25 mouse cellular contexts compared by ENCODE assay signal in genomic region chr5:98617416-98617815, GRCm38 (mm10).
A peak's percentile ranks its signal among the peaks of the same experiment; 100 is the strongest.
DNase-seq lines count a peak whose midpoint lies in the region; ATAC-seq lines count a peak whose summit lies in the region.
"Had no signal": no experiment of that assay in that cellular context is flagged by ENCODE, and none has a peak within 500 bp of the region (broad histone marks: within the 10 kb centered on the region; RNA-seq: fewer than 3 reads in every experiment).

No protein-coding gene starts in this region.

- H3K27me3 ChIP-seq in kidney, embryonic 15.5 days = no peaks in the 10 kb centered on the region
- no peaks in the 10 kb centered on the region for H3K27me3 ChIP-seq in kidney, embryonic 14.5 days (ENCODE audit: control insufficient read depth, insufficient read depth, low read length)
- H3K27me3 ChIP-seq: embryonic facial prominence, embryonic 15.5 days; hindbrain, embryonic 12.5 days; hindbrain, embryonic 15.5 days; Patski had no signal

- H3K9me3 ChIP-seq in kidney, embryonic 15.5 days (replicated peaks) = no peaks in the 10 kb centered on the region
- H3K9me3 ChIP-seq in kidney, embryonic 14.5 days (ENCODE audit: control insufficient read depth, low read length) = no peaks in the 10 kb centered on the region
- H3K9me3 ChIP-seq: embryonic facial prominence, embryonic 15.5 days; hindbrain, embryonic 12.5 days; hindbrain, embryonic 15.5 days had no signal

- 0 out of 2 replicates have a peak overlapping the region, but pooled peaks have one; percentile 2 for H3K27ac ChIP-seq in kidney, embryonic 15.5 days
- no peak overlapping the region for H3K27ac ChIP-seq in kidney, embryonic 14.5 days (ENCODE audit: low read depth, low read length)
- H3K27ac ChIP-seq: embryonic facial prominence, embryonic 15.5 days; gastrocnemius, adult 2 months; hindbrain, embryonic 12.5 days; hindbrain, embryonic 15.5 days had no signal

- WGBS in kidney, embryonic 15.5 days = 53% methylated on average over 4 of the region's 4 CpGs
- 63% methylated on average over 4 of the region's 4 CpGs for WGBS in kidney, embryonic 14.5 days

- H3K4me3 ChIP-seq in kidney, embryonic 15.5 days (replicated peaks) = no peak overlapping the region
- no peak overlapping the region for H3K4me3 ChIP-seq in kidney, embryonic 14.5 days (ENCODE audit: low read length)
- H3K4me3 ChIP-seq: embryonic facial prominence, embryonic 15.5 days; gastrocnemius, adult 2 months; hindbrain, embryonic 12.5 days; hindbrain, embryonic 15.5 days had no signal

- peak; percentile 21 for DNase-seq in kidney, postnatal 14 days
- DNase-seq in kidney, adult 18-20 months = no peak
- peak; percentile 2 for DNase-seq in lung, postnatal 10 days
- no peak for DNase-seq in lung, postnatal 4 days
- peak; percentile 2 for DNase-seq in brain, adult 2 months (ENCODE audit: low read depth, low spot score)
- no peak for DNase-seq in Muller cell, postnatal 12 days (ENCODE audit: inconsistent ontology term)
- DNase-seq: adrenal gland, adult 2 months; adrenal gland, postnatal 14 days; cerebellum, adult 11-12 months; cerebellum, adult 8-10 months; cerebellum, postnatal 36 days; embryo, embryonic 11 days; gastrocnemius, adult 2 months; gastrocnemius, postnatal 14 days; heart, adult 11 months had no signal

- no peak for ATAC-seq in kidney, embryonic 15.5 days (replicated peaks; ENCODE audit: low FRiP score)
- ATAC-seq in kidney, embryonic 14.5 days (ENCODE audit: low FRiP score, low TSS enrichment) = no peak
- ATAC-seq: CD4-positive, CD25-positive, alpha-beta regulatory T cell, adult 4 months; forebrain, embryonic 14.5 days; forebrain, postnatal 0 days; Patski had no signal

- H3K36me3 ChIP-seq in kidney, embryonic 15.5 days = no peaks in the 10 kb centered on the region
- H3K36me3 ChIP-seq in kidney, embryonic 14.5 days (ENCODE audit: control insufficient read depth, insufficient read depth, low read length) = no peaks in the 10 kb centered on the region
- H3K36me3 ChIP-seq: embryonic facial prominence, embryonic 15.5 days; hindbrain, embryonic 12.5 days; hindbrain, embryonic 15.5 days had no signal

- no peak overlapping the region for H3K9ac ChIP-seq in kidney, embryonic 15.5 days
- no peak overlapping the region for H3K9ac ChIP-seq in kidney, embryonic 14.5 days (ENCODE audit: low read depth, low read length)
- H3K9ac ChIP-seq: embryonic facial prominence, embryonic 15.5 days; forebrain, postnatal 0 days; hindbrain, embryonic 12.5 days; hindbrain, embryonic 15.5 days had no signal

- H3K4me2 ChIP-seq in kidney, embryonic 15.5 days = no peak overlapping the region
- no peak overlapping the region for H3K4me2 ChIP-seq in kidney, embryonic 14.5 days (replicated peaks; ENCODE audit: low read depth, low read length)
- H3K4me2 ChIP-seq: embryonic facial prominence, embryonic 15.5 days; heart, embryonic 11.5 days; hindbrain, embryonic 12.5 days; hindbrain, embryonic 15.5 days had no signal

- H3K4me1 ChIP-seq in kidney, embryonic 15.5 days = 0 out of 2 replicates have a peak, but pooled peaks cover 4% of the 10 kb centered on the region
- H3K4me1 ChIP-seq in kidney, embryonic 14.5 days (ENCODE audit: control insufficient read depth, insufficient read depth, low read length) = no peaks in the 10 kb centered on the region
- H3K4me1 ChIP-seq: embryonic facial prominence, embryonic 15.5 days; hindbrain, embryonic 12.5 days; hindbrain, embryonic 15.5 days had no signal

Comparison
In these comparisons a context has a peak if more than half of its experiments do, and no peak if none do; other contexts are left out.
1. DNase-seq: peak in kidney, postnatal 14 days (single experiment), lung, postnatal 10 days (single experiment) and brain, adult 2 months (single experiment); none in kidney, adult 18-20 months (single experiment), lung, postnatal 4 days (0 of 2) and Muller cell, postnatal 12 days (single experiment).